17 mouse cellular contexts compared by ENCODE assay signal in genomic region chr1:12623158-12623557, GRCm38 (mm10).
DNase-seq lines count a peak whose midpoint lies in the region.
"Had no signal": no experiment of that assay in that cellular context is flagged by ENCODE, and none has a peak within 500 bp of the region (broad histone marks: within the 10 kb centered on the region; RNA-seq: fewer than 3 reads in every experiment).

No protein-coding gene starts in this region.

- DNase-seq in frontal cortex, postnatal 36 days (ENCODE audit: low spot score in 2 of 2) = peak; percentile 19 to 23
- DNase-seq in frontal cortex, postnatal 10 days (ENCODE audit: low spot score in 2 of 2) = no peak
- peak; percentile 8 for DNase-seq in right cerebral cortex, postnatal 14 days
- DNase-seq in right cerebral cortex, postnatal 4 days = no peak
- DNase-seq in fibroblast of lung, adult 2 months (ENCODE audit: low read depth) = peak; percentile 83
- no peak for DNase-seq in gastrocnemius, postnatal 25 days
- DNase-seq in embryo, embryonic 9.5 days (ENCODE audit: extremely low spot score) = no peak
- no peak for DNase-seq in urinary bladder, postnatal 10 days (ENCODE audit: low spot score)
- DNase-seq: adrenal gland, postnatal 25 days; cerebellum, adult 9-10 months; gastrocnemius, postnatal 14 days; heart, adult 2 months; kidney, postnatal 36 days; liver, embryonic 13.5 days; lung, adult 2 months; lung, postnatal 14 days; thymus, postnatal 36 days had no signal

Comparison
In these comparisons a context has a peak if more than half of its experiments do, and no peak if none do; other contexts are left out.
1. DNase-seq: peak in frontal cortex, postnatal 36 days (2 of 2), right cerebral cortex, postnatal 14 days (single experiment) and fibroblast of lung, adult 2 months (single experiment); none in frontal cortex, postnatal 10 days (0 of 2), right cerebral cortex, postnatal 4 days (single experiment), gastrocnemius, postnatal 25 days (single experiment), embryo, embryonic 9.5 days (single experiment) and urinary bladder, postnatal 10 days (single experiment).